Mouse (Mus musculus) E14TG2a.4 (cell line): ENCODE data around the gene Mblac2.

Experiments used
- H3K27me3 ChIP-seq: 2 replicates; pipeline ENCODE4 v1.6.1; 2014; ENCODE audit warnings: low read length, control low read depth; ENCODE audit not compliant: insufficient read depth
- H3K36me3 ChIP-seq: 2 replicates; pipeline ENCODE4 v1.6.1; 2014; ENCODE audit warnings: low read length, control low read depth; ENCODE audit not compliant: insufficient read depth
- H3K4me1 ChIP-seq: replicated peaks from 2 replicates; pipeline ENCODE4 v1.6.1; 2014; ENCODE audit warnings: low read depth, low read length, control low read depth
- H3K4me3 ChIP-seq: replicated peaks from 2 replicates; pipeline ENCODE4 v1.5.1; 2014; ENCODE audit warnings: mild to moderate bottlenecking, low read length
- H3K9me3 ChIP-seq: 2 replicates; pipeline ENCODE4 v1.6.1; 2014; ENCODE audit warnings: low read length, control low read depth
- CTCF ChIP-seq: conservative IDR thresholded peaks from 2 replicates; pipeline ENCODE4 v1.5.1; 2014; ENCODE audit warnings: low read length
- NANOG ChIP-seq: IDR thresholded peaks from 2 replicates; pipeline ENCODE4 v1.6.1; 2014; ENCODE audit warnings: borderline replicate concordance, low read length, mixed read lengths
- POU5F1 ChIP-seq: IDR thresholded peaks from 2 replicates; pipeline ENCODE4 v1.6.1; 2014; ENCODE audit warnings: low read length, borderline replicate concordance

The Mblac2 gene

DNA sequence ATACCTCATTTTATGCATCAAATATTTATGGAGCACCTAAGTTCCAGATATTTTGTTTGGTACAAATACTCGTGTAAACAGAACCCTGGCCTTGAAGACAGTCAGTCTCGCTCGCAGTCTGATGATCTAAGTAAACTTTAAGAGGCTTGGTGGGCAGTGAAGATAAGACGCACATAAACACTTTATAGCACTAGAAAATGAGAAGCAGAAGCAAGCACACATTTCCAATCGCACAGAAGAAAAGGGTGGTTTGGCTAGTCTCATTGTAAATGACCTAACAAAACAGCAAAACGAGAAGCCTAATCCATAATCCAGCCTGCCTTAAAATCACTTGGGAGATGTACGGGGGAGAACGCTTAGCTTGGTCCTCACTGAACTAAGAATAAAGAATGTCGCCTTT is 71.3 kb downstream of the Mblac2 start:
- H3K9me3 ChIP-seq = no peaks in the 10 kb centered on the region
- peaks cover 25% of the 10 kb centered on the region for H3K36me3 ChIP-seq
- peaks cover 21% of the 10 kb centered on the region for H3K4me1 ChIP-seq
- H3K27me3 ChIP-seq = no peaks in the 10 kb centered on the region
- H3K4me3 ChIP-seq = peak overlapping the region; percentile 87
- no peak for TF ChIP-seq CTCF
- TF ChIP-seq NANOG = no peak
- TF ChIP-seq POU5F1 = no peak

DNA sequence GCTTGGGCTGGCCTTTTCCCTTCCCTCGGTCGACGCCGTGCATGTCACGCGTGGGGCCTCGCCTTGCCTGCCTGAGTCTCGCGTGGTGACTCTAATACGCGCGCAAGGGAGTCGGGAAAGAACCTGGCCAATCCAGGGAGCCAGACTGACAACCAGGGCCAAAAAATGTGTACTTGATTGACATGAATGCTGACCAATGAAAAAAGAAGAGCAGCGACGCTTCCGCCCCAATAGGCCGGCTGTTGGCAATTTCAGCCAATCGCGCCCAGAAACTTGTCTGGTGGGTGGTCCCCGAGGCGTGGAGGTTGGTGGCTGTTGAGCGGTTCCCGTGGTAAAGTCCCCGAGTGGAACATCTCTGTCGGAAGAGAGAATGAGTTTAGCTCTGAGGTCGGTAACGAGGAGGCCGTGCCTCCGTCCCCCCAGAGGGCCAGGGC is 71.8 kb downstream of the Mblac2 start, which contains the start of gene Cetn3:
Gene Cetn3 (plus strand): TSS at position 107 of the 434 bp plus-strand sequence.
- peaks cover 21% of the 10 kb centered on the region for H3K4me1 ChIP-seq
- H3K9me3 ChIP-seq = no peaks in the 10 kb centered on the region
- peak within 1 kb of the TSS; percentile 87 for H3K4me3 ChIP-seq
- peaks cover 29% of the 10 kb centered on the region for H3K36me3 ChIP-seq
- H3K27me3 ChIP-seq = no peaks in the 10 kb centered on the region
- TF ChIP-seq NANOG (no peak), CTCF (no peak), POU5F1 (no peak)

DNA sequence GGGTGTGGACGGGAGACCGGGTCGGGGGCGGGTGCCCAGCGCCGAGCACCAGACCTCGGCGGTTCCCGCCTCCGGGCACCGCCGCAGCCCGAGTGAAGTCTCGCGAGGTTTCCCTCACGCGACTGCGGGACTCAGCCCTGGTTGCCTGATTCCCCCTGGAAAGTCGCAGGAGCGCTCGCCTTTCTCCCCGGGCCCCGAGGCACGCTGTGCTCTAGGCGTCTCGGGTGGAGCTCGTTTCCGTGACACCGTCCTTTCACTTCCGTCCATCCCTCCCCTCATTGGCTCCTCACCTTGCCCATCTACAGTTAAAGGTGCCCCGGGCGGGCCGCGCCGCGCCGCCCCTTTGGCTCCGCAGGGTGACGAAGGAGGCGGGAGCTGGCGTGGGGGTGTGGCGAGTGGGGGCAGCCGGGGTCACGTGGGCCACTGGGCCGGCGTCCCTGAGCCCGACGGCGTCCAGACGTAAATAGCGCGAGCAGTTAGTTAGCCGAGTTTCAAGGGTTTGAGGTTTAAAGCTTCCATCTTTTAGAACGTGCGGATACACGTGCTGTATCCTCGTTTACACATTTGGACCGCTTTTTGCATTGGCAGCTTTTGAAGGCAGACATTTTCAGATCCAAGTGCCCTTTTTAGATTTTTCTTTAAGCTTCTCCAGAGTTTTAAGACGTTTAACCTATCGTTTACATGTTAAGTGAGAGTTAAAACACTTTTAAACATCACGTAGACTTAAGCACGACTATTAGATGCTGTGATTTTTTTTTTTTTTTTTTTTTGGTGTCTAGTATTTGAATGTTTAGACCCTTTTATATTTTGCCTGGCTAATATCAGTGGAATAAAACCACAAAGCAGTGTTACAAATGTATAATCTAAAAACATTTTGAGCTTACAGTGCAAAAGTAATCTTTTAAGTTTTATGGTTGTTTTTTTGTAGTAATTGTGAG is 72.5 kb downstream of the Mblac2 start:
- TF ChIP-seq POU5F1 = no peak
- no peak for TF ChIP-seq CTCF
- no peak for TF ChIP-seq NANOG
- H3K4me1 ChIP-seq = peaks cover 21% of the 10 kb centered on the region
- peaks cover 36% of the 10 kb centered on the region for H3K36me3 ChIP-seq
- peak overlapping the region; percentile 87 for H3K4me3 ChIP-seq
- H3K9me3 ChIP-seq = no peaks in the 10 kb centered on the region
- H3K27me3 ChIP-seq = no peaks in the 10 kb centered on the region

DNA sequence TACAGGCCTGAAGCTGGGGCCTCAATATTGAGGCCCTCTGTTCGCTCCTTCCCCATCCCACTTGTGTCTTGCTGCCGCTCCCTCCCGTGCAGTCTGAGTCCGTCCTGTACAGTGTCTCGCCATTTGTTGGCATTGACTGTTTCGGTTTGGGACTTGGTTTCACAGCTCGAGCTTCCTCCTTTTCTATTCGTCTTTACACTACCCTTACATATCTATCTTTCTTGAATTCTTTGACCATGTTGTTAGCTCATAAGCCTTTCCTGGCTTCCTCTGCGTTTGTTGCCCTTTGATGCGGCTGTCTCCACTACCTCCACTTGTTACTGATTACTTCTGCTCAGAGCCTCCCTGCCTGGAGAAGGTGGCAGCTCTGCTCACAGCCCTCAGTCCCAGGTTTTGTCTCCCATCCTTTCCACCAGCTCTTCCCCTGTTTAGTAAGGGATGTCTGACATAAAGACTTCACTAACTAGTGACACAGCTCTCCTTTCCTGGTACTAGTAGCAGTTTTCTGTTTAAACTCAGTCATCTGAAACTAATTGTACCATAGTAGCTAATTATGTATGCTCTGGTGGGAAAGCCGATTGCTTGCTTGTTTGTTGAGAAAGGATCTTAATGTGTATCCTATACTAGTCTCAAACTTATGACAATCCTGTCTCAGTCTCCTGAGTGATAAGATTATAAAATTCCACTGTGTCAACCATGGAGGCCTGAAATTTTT is 74.8 kb downstream of the Mblac2 start:
- H3K27me3 ChIP-seq = no peaks in the 10 kb centered on the region
- no peaks in the 10 kb centered on the region for H3K9me3 ChIP-seq
- no peak overlapping the region for H3K4me3 ChIP-seq
- peaks cover 21% of the 10 kb centered on the region for H3K4me1 ChIP-seq
- TF ChIP-seq POU5F1 = no peak
- no peak for TF ChIP-seq NANOG
- TF ChIP-seq CTCF = no peak
- H3K36me3 ChIP-seq = peaks cover 53% of the 10 kb centered on the region

DNA sequence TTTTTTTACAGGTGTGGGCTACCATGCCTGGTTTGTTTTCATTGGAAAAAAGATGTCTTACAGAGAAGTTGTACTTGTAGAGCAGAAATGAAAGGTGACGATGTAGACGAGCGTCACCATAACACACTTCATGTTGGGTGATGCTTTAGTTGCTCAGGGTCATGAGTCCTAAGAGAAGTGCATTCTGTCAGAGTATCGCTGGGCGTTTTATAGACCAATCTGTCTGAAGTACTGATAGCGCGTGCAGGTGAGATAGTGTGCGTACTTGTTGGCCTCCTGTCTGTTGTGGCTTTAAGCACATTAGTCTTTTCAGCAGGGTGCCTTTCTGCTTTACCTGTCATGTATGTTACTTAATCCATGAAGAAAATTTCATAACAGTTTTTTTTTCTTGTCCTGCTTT is 79.0 kb downstream of the Mblac2 start:
- Histone ChIP-seq H3K4me1 (peaks cover under 1% of the 10 kb centered on the region; the same call in 1 of the 2 replicates), H3K27me3 (no peaks in the 10 kb centered on the region), H3K9me3 (no peaks in the 10 kb centered on the region), H3K4me3 (no peak overlapping the region), H3K36me3 (peaks cover 80% of the 10 kb centered on the region)
- TF ChIP-seq CTCF (no peak), POU5F1 (no peak), NANOG (no peak)

DNA sequence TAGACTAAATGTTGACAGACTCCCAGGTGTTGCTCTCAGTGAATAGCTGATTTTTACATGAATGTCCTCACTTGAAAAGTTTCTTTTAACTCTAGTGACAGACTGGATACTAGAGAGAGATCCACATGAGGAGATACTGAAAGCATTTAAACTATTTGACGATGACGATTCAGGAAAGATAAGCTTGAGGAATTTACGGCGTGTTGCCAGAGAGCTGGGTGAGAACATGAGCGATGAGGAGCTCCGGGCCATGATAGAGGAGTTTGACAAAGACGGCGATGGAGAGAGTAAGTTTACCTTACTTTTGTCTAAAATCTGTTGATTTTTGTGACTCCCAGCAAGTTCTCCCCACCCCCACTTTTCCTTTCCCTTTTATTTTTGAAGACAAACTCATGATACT is 80.7 kb downstream of the Mblac2 start:
- no peak overlapping the region for H3K4me3 ChIP-seq
- H3K9me3 ChIP-seq = no peaks in the 10 kb centered on the region
- TF ChIP-seq NANOG (no peak), POU5F1 (no peak), CTCF (no peak)

DNA sequence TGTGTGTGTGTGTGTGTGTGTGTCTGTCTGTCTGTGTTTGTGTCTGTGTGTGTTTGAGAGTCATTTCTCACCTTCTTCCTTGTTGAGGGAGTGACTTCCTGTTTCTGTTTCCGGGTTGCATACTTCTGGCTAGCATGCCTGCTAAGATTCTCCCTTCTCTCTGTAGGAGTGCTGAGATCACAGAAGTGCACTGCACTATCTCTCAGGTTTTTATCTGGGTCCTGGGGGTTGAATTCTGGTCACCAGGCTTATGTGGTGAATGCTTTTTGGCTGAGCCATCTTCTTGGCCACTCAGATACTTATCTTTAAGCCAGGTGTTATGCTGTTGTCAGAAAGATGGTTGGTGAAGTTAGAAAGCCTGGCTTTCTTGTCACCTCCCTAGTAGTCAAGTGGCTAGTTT is 82.7 kb downstream of the Mblac2 start:
- Histone ChIP-seq H3K4me3 (no peak overlapping the region), H3K4me1 (no peaks in the 10 kb centered on the region; the same call in 1 of the 2 replicates), H3K9me3 (no peaks in the 10 kb centered on the region), H3K27me3 (no peaks in the 10 kb centered on the region), H3K36me3 (peaks cover 51% of the 10 kb centered on the region)
- TF ChIP-seq CTCF (no peak), POU5F1 (no peak), NANOG (no peak)

More for the DNA sequence above, 80.7 kb downstream of the Mblac2 start:
- Histone ChIP-seq H3K27me3 (no peaks in the 10 kb centered on the region), H3K4me1 (no peaks in the 10 kb centered on the region), H3K36me3 (peaks cover 69% of the 10 kb centered on the region)

DNA sequence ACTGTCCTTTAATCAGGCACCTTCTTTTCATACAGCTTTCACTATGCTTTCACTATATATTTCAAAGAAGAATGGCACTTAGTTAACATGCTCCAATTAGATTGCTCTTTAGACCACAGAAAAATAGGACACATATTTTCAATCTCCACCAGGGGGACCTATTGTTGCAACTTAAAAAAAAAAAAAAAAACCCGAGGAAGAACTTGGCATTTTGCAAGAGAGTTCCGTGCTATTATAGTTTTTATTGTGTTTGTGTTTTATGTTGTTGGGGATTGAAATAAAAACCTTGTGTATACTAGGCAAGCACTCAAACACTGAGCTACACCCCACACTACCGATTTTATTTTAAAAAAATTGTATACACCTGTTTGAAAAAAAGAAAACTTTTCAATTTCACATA is 90.0 kb downstream of the Mblac2 start:
- Histone ChIP-seq H3K36me3 (no peaks in the 10 kb centered on the region; the same call in 1 of the 2 replicates), H3K9me3 (no peaks in the 10 kb centered on the region), H3K27me3 (no peaks in the 10 kb centered on the region), H3K4me1 (no peaks in the 10 kb centered on the region; the same call in 1 of the 2 replicates), H3K4me3 (no peak overlapping the region)
- TF ChIP-seq CTCF (peak; percentile 21), NANOG (no peak), POU5F1 (no peak)
